Mouse (Mus musculus) kidney, adult 2 months (tissue): ENCODE data around the gene Zfp609.

Experiments used
- CTCF ChIP-seq: fragments of 200-500 bp; conservative IDR thresholded peaks from 2 replicates; pipeline ENCODE4 v1.5.1; 2011; ENCODE audit warnings: low read depth, mild to moderate bottlenecking, control low read depth, low read length, moderate library complexity, mixed read lengths; ENCODE audit not compliant: insufficient read depth, insufficient read length
- POLR2A ChIP-seq: fragments of 200-500 bp; IDR thresholded peaks from one replicate; pipeline ENCODE4 v1.6.1; 2011; ENCODE audit warnings: low read depth, low read length, control low read depth

- TF ChIP-seq CTCF (no peak), POLR2A (no peak)
Observed at GRCm38 (mm10) chr9:65654700-65655237, 172.6 kb downstream of the Zfp609 start.
